Mouse (Mus musculus): Measurements from ENCODE around the gene Tuft1. TPM values are rescaled to one million over a fixed set of nuclear protein-coding genes. Genes with fewer than 3 reads are reported as not detected.

Gene Tuft1
- polyA plus RNA-seq, 1 experiment from 2014 or later, result 5.3 TPM

- no peaks in the 10 kb centered on the region for H3K9me3 ChIP-seq (replicated peaks)
- no peaks in the 10 kb centered on the region for H3K27me3 ChIP-seq
- no peak overlapping the region for H3K4me3 ChIP-seq (replicated peaks)
- ATAC-seq (ENCODE audit: low read depth), result no peak
- H3K27ac ChIP-seq, result no peak overlapping the region
- 74% methylated on average over 3 of the region's 3 CpGs for WGBS (ENCODE audit: insufficient replicate concordance)
- peaks cover 10% of the 10 kb centered on the region; the same call in 1 of the 2 replicates for H3K4me1 ChIP-seq (replicated peaks)
- no peak for DNase-seq
- H3K4me2 ChIP-seq, result no peak overlapping the region
- peaks cover 22% of the 10 kb centered on the region for H3K36me3 ChIP-seq
- H3K9ac ChIP-seq, result no peak overlapping the region
These were observed 95.5 kb downstream of the Tuft1 start for GRCm38 (mm10) chr3:94563163-94563562.

Other genes starting within 250 kb of the Tuft1 start
- gene Tdrkh, start 245.6 kb downstream of the Tuft1 start, polyA plus RNA-seq (2015; fragmentation: Nextera tagmentation; extraction: Ambion mirVana), result 9.5 and 13.9 TPM in 2 replicates
- 47.5 and 52.5 TPM in 2 replicates for gene Mrpl9, start 215.6 kb downstream of the Tuft1 start, polyA plus RNA-seq (2015; fragmentation: Nextera tagmentation; extraction: Ambion mirVana)
- gene Oaz3, start 215.0 kb downstream of the Tuft1 start, polyA plus RNA-seq (2015; fragmentation: Nextera tagmentation; extraction: Ambion mirVana), result 0.19 and 0.45 TPM in 2 replicates
- 0.25 and 0.38 TPM in 2 replicates for gene Celf3, start 180.6 kb downstream of the Tuft1 start, polyA plus RNA-seq (2015; fragmentation: Nextera tagmentation; extraction: Ambion mirVana)
- gene Riiad1, start 178.5 kb downstream of the Tuft1 start, polyA plus RNA-seq (2015; fragmentation: Nextera tagmentation; extraction: Ambion mirVana), result not detected in 2 replicates
- 17.1 and 18.7 TPM in 2 replicates for gene Snx27, start 76.2 kb downstream of the Tuft1 start, polyA plus RNA-seq (2015; fragmentation: Nextera tagmentation; extraction: Ambion mirVana)
- gene Gm10972, start 15.8 kb downstream of the Tuft1 start, polyA plus RNA-seq (2015; fragmentation: Nextera tagmentation; extraction: Ambion mirVana), result not detected in 2 replicates
- 6.7 and 8.5 TPM in 2 replicates for gene Selenbp2, start 34.7 kb upstream of the Tuft1 start, polyA plus RNA-seq (2015; fragmentation: Nextera tagmentation; extraction: Ambion mirVana)
- 7.2 and 8.3 TPM in 2 replicates for gene Cgn, start 127.6 kb upstream of the Tuft1 start, polyA plus RNA-seq (2015; fragmentation: Nextera tagmentation; extraction: Ambion mirVana)
- gene Pogz, start 178.7 kb upstream of the Tuft1 start, polyA plus RNA-seq (2015; fragmentation: Nextera tagmentation; extraction: Ambion mirVana), result 2.4 and 2.9 TPM in 2 replicates
- gene Psmb4, start 228.1 kb upstream of the Tuft1 start, polyA plus RNA-seq (2015; fragmentation: Nextera tagmentation; extraction: Ambion mirVana), result 201 and 214 TPM in 2 replicates

All from liver, embryonic 13.5 days (tissue).